Mouse (Mus musculus) ES-E14 (cell line): ENCODE results near the gene Ces3a. TPM values are rescaled to one million over a fixed set of nuclear protein-coding genes. Genes with fewer than 3 reads are reported as not detected.
"Not testable (repeated sequence)": the region's sequence is repeated elsewhere in the genome, so short reads cannot be mapped to it uniquely, and the experiment has no call there.

Experiments
- DNase-seq: peaks from one replicate; pipeline ENCODE4 v3.0.0-alpha.2; 2013; ENCODE audit warnings: low read depth, low spot score
- H3K27ac ChIP-seq: 2 replicates; pipeline ENCODE4 v1.5.1; 2012; ENCODE audit warnings: low read depth, mild to moderate bottlenecking, low read length, moderate library complexity, mixed read lengths; ENCODE audit not compliant: poor library complexity, insufficient read depth, severe bottlenecking
- H3K36me3 ChIP-seq: 2 replicates; pipeline ENCODE4 v1.6.1; 2012; ENCODE audit warnings: mild to moderate bottlenecking, low read length, moderate library complexity, mixed read lengths; ENCODE audit not compliant: control insufficient read depth, poor library complexity, insufficient read depth, severe bottlenecking
- H3K4me1 ChIP-seq, 2 experiments: fragments of 150-350 bp in 1 of 2; sonication (generic) in 1 of 2; 2 replicates each; pipeline ENCODE4 v1.6.1; 2012; ENCODE audit warnings: low read length in 2 of 2, mild to moderate bottlenecking in 1 of 2, mixed read lengths in 1 of 2; ENCODE audit not compliant: control insufficient read depth in 2 of 2, insufficient read depth in 2 of 2, poor library complexity in 1 of 2
- H3K4me3 ChIP-seq, 2 experiments: fragments of 150-350 bp in 1 of 2; sonication (generic) in 1 of 2; 2 replicates each; pipeline ENCODE4 v1.5.1; 2012; ENCODE audit warnings: low read length in 2 of 2, low read depth in 1 of 2, mild to moderate bottlenecking in 1 of 2, mixed read lengths in 1 of 2; ENCODE audit not compliant: insufficient read depth in 1 of 2, poor library complexity in 1 of 2, severe bottlenecking in 1 of 2
- H3K9ac ChIP-seq: 2 replicates; pipeline ENCODE4 v1.6.1; 2012; ENCODE audit warnings: low read depth, mild to moderate bottlenecking, low read length, mixed read lengths; ENCODE audit not compliant: poor library complexity, insufficient read depth, severe bottlenecking
- H3K9me3 ChIP-seq: fragments of 150-350 bp; sonication (generic); 2 replicates; pipeline ENCODE4 v1.6.1; 2012; ENCODE audit warnings: low read depth, mild to moderate bottlenecking, low read length; ENCODE audit not compliant: control insufficient read depth, insufficient read depth
- CHD2 ChIP-seq: IDR thresholded peaks from 2 replicates; pipeline ENCODE4 v1.6.1; 2014; ENCODE audit warnings: mild to moderate bottlenecking, low read depth, low read length, inconsistent platforms
- HCFC1 ChIP-seq: IDR thresholded peaks from 2 replicates; pipeline ENCODE4 v1.6.1; 2012; ENCODE audit warnings: low read length, inconsistent platforms, borderline replicate concordance; ENCODE audit not compliant: insufficient read depth
- MAFK ChIP-seq: IDR thresholded peaks from 2 replicates; pipeline ENCODE4 v1.6.1; 2014; ENCODE audit warnings: mild to moderate bottlenecking, low read depth, low read length, inconsistent platforms; ENCODE audit not compliant: insufficient read depth
- ZC3H11A ChIP-seq: IDR thresholded peaks from 2 replicates; pipeline ENCODE4 v1.6.1; 2012; ENCODE audit warnings: low read depth, mild to moderate bottlenecking, inconsistent platforms, low read length, borderline replicate concordance
- ZNF384 ChIP-seq: IDR thresholded peaks from 2 replicates; pipeline ENCODE4 v1.6.1; 2012; ENCODE audit warnings: low read depth, low read length, inconsistent platforms
- in situ Hi-C, 2 experiments: fragments of 600-800 bp; cut with MboI; formaldehyde crosslinking; loops; one replicate each; pipeline ENCODE4 v1.15.1; 2025; ENCODE audit warnings: low sequenced_read_pairs in 2 of 2, inconsistent platforms in 1 of 2; ENCODE audit not compliant: unreplicated experiment in 2 of 2
- total RNA-seq: library from RNA; depleted of rRNA; stranded (reverse); fragments of 300-350 nt; gene quantifications from 2 replicates; pipeline ENCODE4 v1.2.3, GENCODE M21; 2012

The Ces3a gene
- total RNA-seq, 1 experiment = not detected

DNA sequence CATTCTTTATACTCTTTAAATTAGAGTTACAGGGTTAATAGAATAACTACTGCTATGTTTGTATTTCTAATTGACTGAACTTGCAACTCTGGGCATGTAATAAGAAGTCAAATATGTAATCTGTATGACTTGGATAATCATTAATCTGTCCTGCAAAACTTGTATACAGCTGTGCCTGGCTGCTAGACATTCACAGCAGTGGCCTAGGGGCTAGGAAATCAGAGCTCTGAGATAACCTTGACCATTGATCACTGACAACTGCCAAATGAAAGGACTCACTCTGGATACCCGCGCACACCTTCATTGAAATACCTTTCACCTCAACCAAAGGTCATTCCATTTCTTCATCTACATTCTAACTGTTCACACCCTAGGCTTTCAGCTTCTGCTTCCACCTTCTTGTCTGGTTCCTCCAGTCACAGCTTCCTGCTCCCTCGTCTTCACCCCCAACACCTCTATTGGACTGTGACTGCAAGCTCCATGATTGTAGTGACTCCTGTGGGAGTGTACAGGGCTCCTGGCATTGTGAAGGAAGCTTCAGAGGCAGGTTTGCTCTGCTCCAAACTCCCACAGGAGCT is 2.5 kb upstream of the Ces3a start:
- in situ Hi-C loops = no loop called here
- no peak overlapping the region for H3K4me3 ChIP-seq
- no peaks in the 10 kb centered on the region for H3K36me3 ChIP-seq
- H3K27ac ChIP-seq = no peak overlapping the region
- no peaks in the 10 kb centered on the region for H3K9me3 ChIP-seq
- H3K4me1 ChIP-seq = no peaks in the 10 kb centered on the region
- DNase-seq = no peak
- no peak overlapping the region for H3K9ac ChIP-seq
- TF ChIP-seq HCFC1 (no peak), ZC3H11A (no peak), ZNF384 (no peak), MAFK (no peak), CHD2 (no peak)

DNA sequence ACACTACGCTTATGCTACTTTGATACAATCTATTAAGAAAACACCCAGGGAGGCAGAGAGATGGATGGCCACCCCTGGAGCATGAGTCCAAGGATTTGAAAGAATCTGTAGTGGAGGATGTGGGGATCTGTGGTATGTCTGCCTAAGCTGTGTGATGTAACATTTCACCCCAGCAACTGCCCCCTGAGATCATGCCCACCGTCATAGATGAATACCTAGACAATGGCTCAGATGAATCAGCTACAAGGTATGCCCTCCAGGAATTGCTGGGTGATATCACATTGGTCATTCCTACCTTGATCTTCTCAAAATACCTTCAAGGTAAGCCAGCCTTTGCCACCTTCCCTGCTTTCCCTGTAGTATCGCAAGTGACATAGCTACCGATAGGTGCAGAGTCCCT is 7.8 kb downstream of the Ces3a start:
- Histone ChIP-seq H3K4me1 (no peaks in the 10 kb centered on the region), H3K27ac (no peak overlapping the region), H3K9ac (no peak overlapping the region), H3K36me3 (no peaks in the 10 kb centered on the region), H3K9me3 (no peaks in the 10 kb centered on the region), H3K4me3 (no peak overlapping the region)
- TF ChIP-seq MAFK = no peak
- no peak for TF ChIP-seq ZC3H11A
- no peak for TF ChIP-seq ZNF384
- TF ChIP-seq CHD2 = no peak
- no peak for TF ChIP-seq HCFC1
- in situ Hi-C loops = no loop called here
- DNase-seq = no peak

DNA sequence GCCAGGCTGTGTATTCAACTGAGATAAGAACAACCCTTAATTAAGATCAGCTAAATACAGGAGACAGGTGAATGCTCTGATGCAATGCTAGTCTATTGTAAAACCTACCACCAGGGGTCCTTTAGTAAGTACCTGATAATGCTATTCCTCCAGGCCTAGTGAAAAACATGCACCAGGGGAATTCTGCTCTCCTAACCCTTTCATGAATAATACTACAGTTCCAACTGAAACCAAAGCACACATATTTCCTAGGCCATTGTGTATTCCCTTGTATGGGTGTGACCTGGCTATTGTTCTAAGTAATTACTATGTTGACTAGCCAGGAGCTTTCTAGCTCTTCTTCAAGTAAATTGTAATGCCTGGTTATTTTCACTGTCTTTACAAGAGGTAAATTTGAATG is 11.7 kb downstream of the Ces3a start:
- Histone ChIP-seq H3K27ac (no peak overlapping the region), H3K4me3 (no peak overlapping the region), H3K4me1 (no peaks in the 10 kb centered on the region), H3K36me3 (no peaks in the 10 kb centered on the region), H3K9me3 (no peaks in the 10 kb centered on the region), H3K9ac (no peak overlapping the region)
- peak; percentile 11 for DNase-seq
- TF ChIP-seq HCFC1 = no peak
- no peak for TF ChIP-seq ZNF384
- TF ChIP-seq CHD2 = no peak
- TF ChIP-seq ZC3H11A = no peak
- TF ChIP-seq MAFK = no peak
- in situ Hi-C loops = no loop called here

DNA sequence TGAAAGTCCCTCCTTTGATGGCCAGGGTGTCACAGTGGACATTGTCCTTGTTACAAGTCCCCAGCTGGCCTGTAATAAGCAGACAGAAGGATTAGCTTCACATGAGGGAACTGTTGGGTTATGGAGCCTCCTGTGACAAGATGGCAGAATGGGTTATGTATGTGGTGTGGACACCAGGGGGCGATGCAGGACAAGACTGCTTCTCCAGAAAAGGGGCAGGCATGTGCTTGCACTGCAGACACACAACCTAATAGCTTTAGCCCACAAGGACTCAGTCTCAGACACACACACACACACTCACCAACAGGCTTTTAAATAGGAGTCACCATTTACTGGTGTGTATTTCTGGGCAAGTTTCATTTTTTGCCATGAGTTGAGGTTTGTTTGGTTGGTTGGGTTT is 18.4 kb downstream of the Ces3a start:
- H3K4me1 ChIP-seq = no peaks in the 10 kb centered on the region
- H3K9me3 ChIP-seq = no peaks in the 10 kb centered on the region
- H3K4me3 ChIP-seq = no peak overlapping the region
- H3K9ac ChIP-seq = no peak overlapping the region
- in situ Hi-C loops = no loop called here
- no peak overlapping the region for H3K27ac ChIP-seq
- peak; percentile 60 for DNase-seq
- TF ChIP-seq ZNF384 (no peak), MAFK (no peak), ZC3H11A (peak; percentile 72; the same call in 1 of the 2 replicates), HCFC1 (no peak)
- no peaks in the 10 kb centered on the region for H3K36me3 ChIP-seq

DNA sequence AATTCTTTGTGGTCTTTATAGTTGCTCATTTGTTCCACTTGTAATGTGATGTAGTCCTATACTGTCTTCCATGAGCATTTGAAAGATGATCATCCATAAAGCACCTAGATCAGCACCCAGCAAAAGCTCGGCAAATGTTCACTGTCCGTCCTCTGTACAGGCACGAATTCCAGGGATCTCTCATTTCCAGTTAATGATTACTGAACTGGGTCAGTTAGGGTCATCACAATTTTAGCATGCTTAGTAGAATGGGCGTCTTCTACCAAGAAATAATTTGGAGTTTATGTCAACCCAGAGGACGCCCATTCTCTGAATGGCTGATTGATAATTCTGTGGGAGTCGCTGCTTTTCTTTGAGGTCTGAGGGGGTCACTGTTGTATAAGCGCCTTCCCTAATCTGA is 19.5 kb downstream of the Ces3a start:
- in situ Hi-C loops = not testable (repeated sequence)

More for the DNA sequence above, 19.5 kb downstream of the Ces3a start:
- not testable (repeated sequence) for H3K4me1 ChIP-seq, DNase-seq, H3K4me3 ChIP-seq, H3K36me3 ChIP-seq, H3K9ac ChIP-seq, H3K27ac ChIP-seq, H3K9me3 ChIP-seq
